In genomic region chr7:36031881-36032280, GRCm38 (mm10) we compare ENCODE assay signal across 31 mouse cellular contexts.
"Had no signal": no experiment of that assay in that cellular context is flagged by ENCODE, and none has a peak within 500 bp of the region (broad histone marks: within the 10 kb centered on the region; RNA-seq: fewer than 3 reads in every experiment).

No protein-coding gene starts in this region.

- ATAC-seq: hindbrain, embryonic 16.5 days; hindbrain, postnatal 0 days; inflammation-experienced regulatory T-cells, adult 6 months; intestine, embryonic 15.5 days; intestine, embryonic 16.5 days; intestine, postnatal 0 days had no signal

- H3K36me3 ChIP-seq: heart, embryonic 10.5 days; heart, embryonic 12.5 days; heart, embryonic 13.5 days; heart, embryonic 15.5 days; hindbrain, embryonic 10.5 days; hindbrain, embryonic 12.5 days; hindbrain, embryonic 13.5 days; hindbrain, embryonic 15.5 days; intestine, embryonic 15.5 days; kidney, embryonic 15.5 days had no signal

- H3K9me3 ChIP-seq: heart, embryonic 10.5 days; heart, embryonic 12.5 days; heart, embryonic 13.5 days; heart, embryonic 15.5 days; hindbrain, embryonic 10.5 days; hindbrain, embryonic 12.5 days; hindbrain, embryonic 13.5 days; hindbrain, embryonic 15.5 days; intestine, embryonic 15.5 days; kidney, embryonic 15.5 days had no signal

- H3K4me1 ChIP-seq: heart, embryonic 12.5 days; heart, embryonic 13.5 days; heart, embryonic 15.5 days; hindbrain, embryonic 10.5 days; hindbrain, embryonic 12.5 days; hindbrain, embryonic 15.5 days; intestine, embryonic 15.5 days; kidney, embryonic 15.5 days had no signal

- DNase-seq: heart, postnatal 10 days; heart, postnatal 36 days; heart, postnatal 4 days; kidney, adult 11 months; kidney, adult 18-20 months; kidney, adult 2 months; kidney, adult 8-10 months; kidney, adult 9 months; kidney, postnatal 10 days; kidney, postnatal 14 days; kidney, postnatal 25 days; kidney, postnatal 36 days; kidney, postnatal 4 days; layer of hippocampus, adult 9-11 months; layer of hippocampus, postnatal 36 days had no signal

- H3K27me3 ChIP-seq: heart, embryonic 13.5 days; hindbrain, embryonic 12.5 days; hindbrain, embryonic 13.5 days; hindbrain, embryonic 15.5 days; intestine, embryonic 15.5 days; kidney, embryonic 15.5 days had no signal

- H3K4me3 ChIP-seq: heart, embryonic 10.5 days; heart, embryonic 12.5 days; heart, embryonic 13.5 days; heart, embryonic 15.5 days; hindbrain, embryonic 10.5 days; hindbrain, embryonic 12.5 days; hindbrain, embryonic 13.5 days; hindbrain, embryonic 15.5 days; intestine, embryonic 15.5 days; kidney, embryonic 15.5 days; layer of hippocampus, adult 2 months had no signal
